Mouse (Mus musculus): ENCODE measurements around the gene Ank3. TPM values are rescaled to one million over a fixed set of nuclear protein-coding genes. Genes with fewer than 3 reads are reported as not detected.

Gene Ank3
- polyA plus RNA-seq, 1 experiment = 9.3 TPM

DNA sequence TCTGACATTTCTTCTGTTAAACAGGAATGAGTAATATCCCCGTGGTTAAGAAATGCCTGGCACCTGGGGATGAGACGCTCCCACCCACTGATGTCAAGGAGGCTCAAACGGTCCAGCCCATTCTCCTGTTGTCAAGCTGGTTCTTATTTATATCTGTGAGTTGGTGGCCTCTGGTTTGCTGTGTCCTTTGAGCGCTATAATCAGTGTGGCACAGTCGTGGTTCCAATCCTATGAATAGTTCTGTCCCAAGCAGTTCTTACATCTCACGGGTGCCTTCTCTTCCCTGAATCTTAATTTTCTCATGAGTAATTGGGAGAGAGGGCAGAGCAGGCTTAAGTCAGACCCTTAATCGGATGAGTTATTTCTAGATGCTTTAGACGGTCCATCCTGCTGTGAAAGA, 40.9 kb downstream of the Ank3 start:
- no peak for TF ChIP-seq CTCF (IDR thresholded peaks at IDR 0.05; ENCODE audit: extremely low read depth, insufficient read length, insufficient replicate concordance, low read depth, low read length)
- TF ChIP-seq POLR2A (IDR thresholded peaks at IDR 0.05; ENCODE audit: low read depth, low read length) = no peak

DNA sequence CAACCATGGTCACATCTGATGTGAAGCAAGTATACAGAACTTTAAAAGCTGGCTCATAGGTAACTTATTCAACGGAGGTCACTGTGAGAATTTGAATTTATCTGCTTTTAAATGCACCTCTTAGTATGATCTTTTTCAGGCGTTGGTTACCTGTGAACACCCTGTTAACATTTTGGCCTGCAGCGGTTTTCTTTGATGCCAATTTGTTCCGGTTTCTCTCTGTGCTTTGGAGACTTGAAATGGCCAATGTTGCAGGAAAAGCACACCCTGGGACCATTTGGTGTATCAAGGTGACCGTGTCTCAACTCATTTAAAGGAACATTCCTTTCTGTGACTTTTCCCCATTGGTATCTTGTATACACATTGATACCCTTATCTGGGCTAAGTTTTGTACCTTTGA, 46.0 kb downstream of the Ank3 start:
- Histone ChIP-seq H3K4me3 (ENCODE audit: low read depth, low read length) (no peak overlapping the region), H3K4me1 (ENCODE audit: control insufficient read depth, insufficient read depth, insufficient read length, low read length) (no peaks in the 10 kb centered on the region), H3K36me3 (ENCODE audit: control insufficient read depth, insufficient read depth, low read length) (no peaks in the 10 kb centered on the region), H3K27me3 (ENCODE audit: control insufficient read depth, insufficient read depth, low read length) (no peaks in the 10 kb centered on the region), H3K27ac (ENCODE audit: insufficient read depth, low read depth, low read length) (no peak overlapping the region)
- WGBS = 72% methylated on average over 5 of the region's 5 CpGs
- TF ChIP-seq CTCF (IDR thresholded peaks at IDR 0.05; ENCODE audit: extremely low read depth, insufficient read length, insufficient replicate concordance, low read depth, low read length) = no peak
- TF ChIP-seq POLR2A (IDR thresholded peaks at IDR 0.05; ENCODE audit: low read depth, low read length) = no peak

More for the DNA sequence above, 40.9 kb downstream of the Ank3 start:
- H3K4me3 ChIP-seq (ENCODE audit: low read depth, low read length) = no peak overlapping the region
- no peaks in the 10 kb centered on the region for H3K27me3 ChIP-seq (ENCODE audit: control insufficient read depth, insufficient read depth, low read length)
- 83% methylated on average over 8 of the region's 8 CpGs for WGBS
- H3K4me1 ChIP-seq (ENCODE audit: control insufficient read depth, insufficient read depth, insufficient read length, low read length) = no peaks in the 10 kb centered on the region
- no peaks in the 10 kb centered on the region for H3K36me3 ChIP-seq (ENCODE audit: control insufficient read depth, insufficient read depth, low read length)
- H3K27ac ChIP-seq (ENCODE audit: insufficient read depth, low read depth, low read length) = no peak overlapping the region

DNA sequence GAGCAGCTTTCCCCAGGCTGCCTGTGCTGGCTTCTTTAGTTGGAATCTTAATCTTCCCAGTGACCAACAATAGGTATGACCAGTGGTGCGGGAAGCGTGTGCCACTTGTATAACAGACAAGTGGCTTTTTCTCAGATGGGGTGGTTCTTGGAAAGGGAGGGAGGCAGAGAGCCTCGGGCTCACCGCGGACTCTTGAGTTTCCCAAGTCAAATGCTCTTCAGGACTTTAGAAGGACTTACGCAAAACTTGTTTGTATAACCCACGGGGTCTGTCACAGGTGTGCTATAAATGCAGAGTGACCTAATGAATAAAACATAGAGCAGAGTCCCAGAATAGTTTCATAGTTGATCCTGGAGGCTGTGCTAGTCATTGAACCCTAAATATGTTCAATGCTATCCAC, 47.4 kb downstream of the Ank3 start:
- no peak overlapping the region for H3K4me3 ChIP-seq (ENCODE audit: low read depth, low read length)

DNA sequence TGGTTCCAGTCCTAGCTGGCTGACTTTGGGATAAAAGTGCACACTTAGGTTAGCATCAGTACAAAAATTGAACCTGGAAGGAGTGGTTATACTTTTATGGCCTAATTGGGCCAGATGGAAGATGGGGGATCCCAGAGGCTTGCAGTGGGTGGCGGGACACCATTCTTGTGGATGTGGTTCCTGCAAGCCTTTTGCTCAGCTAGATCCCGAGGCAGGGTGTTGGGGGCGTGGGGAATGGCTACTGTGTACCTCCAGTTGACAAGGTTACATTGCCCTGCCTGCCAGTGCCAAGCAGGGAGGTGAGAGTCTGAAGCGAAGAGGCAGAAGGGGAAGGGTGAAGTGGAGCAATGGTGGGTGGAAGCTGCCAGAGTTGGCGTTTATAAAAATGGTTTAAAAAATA, 48.0 kb downstream of the Ank3 start:
- TF ChIP-seq CTCF (IDR thresholded peaks at IDR 0.05; ENCODE audit: extremely low read depth, insufficient read length, insufficient replicate concordance, low read depth, low read length) = no peak
- no peak for TF ChIP-seq POLR2A (IDR thresholded peaks at IDR 0.05; ENCODE audit: low read depth, low read length)
- Histone ChIP-seq H3K4me1 (ENCODE audit: control insufficient read depth, insufficient read depth, insufficient read length, low read length) (no peaks in the 10 kb centered on the region), H3K27ac (ENCODE audit: insufficient read depth, low read depth, low read length) (no peak overlapping the region), H3K36me3 (ENCODE audit: control insufficient read depth, insufficient read depth, low read length) (no peaks in the 10 kb centered on the region), H3K4me3 (ENCODE audit: low read depth, low read length) (no peak overlapping the region), H3K27me3 (ENCODE audit: control insufficient read depth, insufficient read depth, low read length) (no peaks in the 10 kb centered on the region)
- WGBS = 76% methylated on average over 5 of the region's 5 CpGs

More for the DNA sequence above, 47.4 kb downstream of the Ank3 start:
- Histone ChIP-seq H3K27me3 (ENCODE audit: control insufficient read depth, insufficient read depth, low read length) (no peaks in the 10 kb centered on the region), H3K36me3 (ENCODE audit: control insufficient read depth, insufficient read depth, low read length) (no peaks in the 10 kb centered on the region), H3K27ac (ENCODE audit: insufficient read depth, low read depth, low read length) (no peak overlapping the region), H3K4me1 (ENCODE audit: control insufficient read depth, insufficient read depth, insufficient read length, low read length) (no peaks in the 10 kb centered on the region)
- TF ChIP-seq CTCF (IDR thresholded peaks at IDR 0.05; ENCODE audit: extremely low read depth, insufficient read length, insufficient replicate concordance, low read depth, low read length) (no peak), POLR2A (IDR thresholded peaks at IDR 0.05; ENCODE audit: low read depth, low read length) (no peak)
- WGBS = 73% methylated on average over 7 of the region's 7 CpGs

DNA sequence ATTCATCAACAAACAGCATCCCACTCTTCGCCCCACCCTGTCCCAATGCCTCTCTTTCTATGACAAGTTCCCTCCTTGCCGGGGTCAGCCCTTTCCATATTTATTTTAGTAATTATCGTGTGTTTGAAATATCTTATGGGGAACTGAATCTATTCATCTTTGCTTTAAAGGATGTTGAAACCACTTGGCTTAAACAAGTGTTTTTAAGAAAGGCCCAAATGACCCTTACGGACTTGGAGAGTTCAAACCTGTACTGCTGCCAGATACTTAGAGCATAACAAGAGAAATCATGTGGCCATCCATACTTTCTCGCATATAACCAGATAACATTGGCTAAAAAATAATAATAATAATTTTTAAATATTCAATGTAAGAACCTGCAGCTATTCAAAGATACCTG, 48.7 kb downstream of the Ank3 start:
- no peaks in the 10 kb centered on the region for H3K36me3 ChIP-seq (ENCODE audit: control insufficient read depth, insufficient read depth, low read length)
- 71% methylated on average over 5 of the region's 5 CpGs for WGBS
- H3K27me3 ChIP-seq (ENCODE audit: control insufficient read depth, insufficient read depth, low read length) = no peaks in the 10 kb centered on the region
- no peaks in the 10 kb centered on the region for H3K4me1 ChIP-seq (ENCODE audit: control insufficient read depth, insufficient read depth, insufficient read length, low read length)
- no peak overlapping the region for H3K27ac ChIP-seq (ENCODE audit: insufficient read depth, low read depth, low read length)
- H3K4me3 ChIP-seq (ENCODE audit: low read depth, low read length) = no peak overlapping the region
- TF ChIP-seq POLR2A (IDR thresholded peaks at IDR 0.05; ENCODE audit: low read depth, low read length) = no peak
- TF ChIP-seq CTCF (IDR thresholded peaks at IDR 0.05; ENCODE audit: extremely low read depth, insufficient read length, insufficient replicate concordance, low read depth, low read length) = no peak

DNA sequence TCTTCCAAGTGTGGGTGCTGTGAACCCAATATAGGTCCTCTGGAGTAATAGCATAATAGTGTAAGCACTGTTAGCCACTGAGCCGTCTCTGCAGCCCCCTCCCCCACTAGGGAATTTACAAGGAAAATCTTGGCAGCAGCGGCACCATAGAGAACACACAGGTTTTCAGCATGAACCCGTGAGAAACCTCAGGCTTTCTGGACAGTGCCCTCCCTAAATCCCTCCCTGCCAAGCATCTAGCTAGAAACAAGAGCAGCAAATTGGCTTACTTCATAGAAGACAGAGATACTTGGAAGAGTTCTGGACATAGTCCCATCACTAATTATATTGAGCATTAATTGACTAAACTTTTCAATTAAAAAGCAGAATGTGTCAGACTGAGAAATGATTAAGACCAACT, 49.6 kb downstream of the Ank3 start:
- Histone ChIP-seq H3K27me3 (ENCODE audit: control insufficient read depth, insufficient read depth, low read length) (no peaks in the 10 kb centered on the region), H3K36me3 (ENCODE audit: control insufficient read depth, insufficient read depth, low read length) (no peaks in the 10 kb centered on the region), H3K27ac (ENCODE audit: insufficient read depth, low read depth, low read length) (no peak overlapping the region), H3K4me1 (ENCODE audit: control insufficient read depth, insufficient read depth, insufficient read length, low read length) (no peaks in the 10 kb centered on the region), H3K4me3 (ENCODE audit: low read depth, low read length) (no peak overlapping the region)
- WGBS = 85% methylated on average over 3 of the region's 3 CpGs
- TF ChIP-seq CTCF (IDR thresholded peaks at IDR 0.05; ENCODE audit: extremely low read depth, insufficient read length, insufficient replicate concordance, low read depth, low read length) (no peak), POLR2A (IDR thresholded peaks at IDR 0.05; ENCODE audit: low read depth, low read length) (no peak)

DNA sequence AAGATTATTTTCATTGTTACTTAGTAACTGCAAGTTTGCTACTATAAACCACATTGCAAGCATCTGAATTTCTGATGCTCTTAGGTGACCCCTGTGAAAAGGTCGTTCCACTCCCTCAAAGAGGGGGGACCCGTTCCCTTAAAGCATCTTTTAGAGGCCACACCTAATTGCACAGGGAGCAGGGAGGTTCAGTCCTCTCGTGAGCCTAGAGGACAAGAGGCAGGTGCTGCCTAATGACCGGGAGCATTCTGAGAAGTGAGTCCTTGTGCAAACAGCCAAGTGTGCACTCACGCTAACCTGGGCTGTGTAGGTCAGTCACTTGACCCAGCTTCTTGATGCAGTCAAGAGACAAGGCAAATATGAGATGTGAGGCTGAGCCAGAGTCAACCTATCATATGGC, 52.4 kb downstream of the Ank3 start:
- Histone ChIP-seq H3K27me3 (ENCODE audit: control insufficient read depth, insufficient read depth, low read length) (no peaks in the 10 kb centered on the region), H3K27ac (ENCODE audit: insufficient read depth, low read depth, low read length) (no peak overlapping the region), H3K4me3 (ENCODE audit: low read depth, low read length) (no peak overlapping the region), H3K36me3 (ENCODE audit: control insufficient read depth, insufficient read depth, low read length) (no peaks in the 10 kb centered on the region), H3K4me1 (ENCODE audit: control insufficient read depth, insufficient read depth, insufficient read length, low read length) (no peaks in the 10 kb centered on the region)
- 36% methylated on average over 5 of the region's 5 CpGs for WGBS
- no peak for TF ChIP-seq CTCF (IDR thresholded peaks at IDR 0.05; ENCODE audit: extremely low read depth, insufficient read length, insufficient replicate concordance, low read depth, low read length)
- no peak for TF ChIP-seq POLR2A (IDR thresholded peaks at IDR 0.05; ENCODE audit: low read depth, low read length)
